Mouse (Mus musculus) thymus, adult 2 months (tissue): Measurements from ENCODE around the gene Bace2.

Experiments used
- CTCF ChIP-seq: fragments of 200-500 bp; IDR thresholded peaks from 2 replicates; pipeline ENCODE4 v1.5.1; 2012; ENCODE audit warnings: mild to moderate bottlenecking, control low read depth, low read length, moderate library complexity, borderline replicate concordance; ENCODE audit not compliant: control insufficient read depth, poor library complexity, insufficient read depth; ENCODE audit errors: extremely low read depth
- POLR2A ChIP-seq: fragments of 200-500 bp; IDR thresholded peaks from 2 replicates; pipeline ENCODE4 v1.6.1; 2012; ENCODE audit warnings: mild to moderate bottlenecking, low read length, control low read depth, moderate library complexity; ENCODE audit not compliant: control insufficient read depth, poor library complexity, insufficient read depth; ENCODE audit errors: extremely low read depth

DNA sequence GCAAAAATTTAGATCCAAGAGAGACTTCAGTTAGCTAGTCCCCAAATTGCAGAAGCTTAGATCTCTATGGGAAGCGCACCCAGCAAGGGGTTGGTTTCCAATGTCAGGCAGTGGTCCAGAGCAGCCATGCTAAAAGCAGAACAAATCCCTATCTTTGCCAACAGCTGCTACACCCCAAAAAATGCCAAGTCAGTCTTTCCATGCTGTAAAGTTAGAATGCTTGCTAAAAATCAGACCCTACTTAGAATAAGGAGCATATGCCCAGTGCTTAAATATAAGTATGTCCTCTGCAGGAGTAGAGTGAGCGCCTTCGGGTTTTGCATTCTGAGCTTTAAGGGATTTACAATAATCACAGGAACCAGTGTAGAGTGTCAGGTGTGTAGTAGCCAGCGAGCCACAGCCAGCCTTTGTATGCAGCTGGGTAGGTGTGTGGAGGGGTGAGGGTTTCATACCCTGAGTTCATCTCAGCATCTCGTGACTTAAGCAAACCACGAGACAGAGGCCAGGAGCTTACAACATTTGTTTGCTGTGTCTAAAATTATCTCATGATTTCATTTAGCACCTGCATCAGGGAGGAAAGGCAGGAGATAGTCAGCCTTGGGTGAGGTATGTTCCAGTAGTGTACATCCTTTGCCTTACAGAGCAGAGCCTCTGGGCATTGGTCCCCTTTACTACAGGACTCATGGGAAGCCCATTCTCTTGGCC is 62.4 kb downstream of the Bace2 start:
- no peak for TF ChIP-seq CTCF
- no peak for TF ChIP-seq POLR2A
